Mouse (Mus musculus) CD4-positive, CD25-positive, alpha-beta regulatory T cell, adult 2 months (primary cell): ENCODE data around the gene Kif3a.

Experiments used
- DNase-seq: peaks from one replicate; pipeline ENCODE4 v3.0.0-alpha.2; 2012; ENCODE audit warnings: low read depth, low spot score

The Kif3a gene

DNA sequence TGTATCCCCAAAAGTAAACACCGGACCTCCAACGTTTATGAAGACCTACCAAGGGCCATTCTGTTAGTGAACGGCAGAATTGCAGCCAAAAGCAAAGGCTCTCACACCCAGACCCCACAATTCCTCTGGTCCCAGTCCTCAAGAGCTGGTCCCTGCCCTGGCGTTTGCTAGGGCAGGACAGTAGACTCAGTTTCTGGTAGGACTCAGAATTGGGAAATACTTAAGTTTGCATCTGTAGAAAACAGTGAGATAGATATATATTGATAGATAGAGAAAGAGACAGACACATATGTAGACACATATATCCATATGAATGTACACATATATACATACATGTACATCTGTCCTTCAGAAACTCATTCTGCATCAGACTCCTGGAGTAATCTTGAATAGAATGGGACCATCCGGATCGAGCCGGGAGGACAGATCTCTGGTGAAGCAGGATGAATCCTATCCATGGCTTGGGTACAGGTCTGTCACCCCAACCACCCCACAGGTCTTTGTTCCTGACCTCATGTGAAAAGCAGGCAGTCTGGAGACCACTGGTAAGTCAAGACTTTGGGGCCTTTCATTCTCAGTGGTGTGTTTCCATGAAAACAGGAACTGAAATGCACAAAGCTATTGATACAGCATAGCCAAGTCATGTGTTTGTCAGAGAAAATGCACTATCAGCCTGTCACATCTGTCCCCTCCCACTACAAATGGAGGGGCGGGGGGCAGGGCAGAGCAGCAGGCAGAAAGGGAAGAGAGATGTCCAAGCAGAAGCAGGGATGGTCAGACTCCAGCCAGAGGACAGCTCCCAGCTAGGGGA lies 49.8 kb downstream of the Kif3a start:
- peak; percentile 28 for DNase-seq

DNA sequence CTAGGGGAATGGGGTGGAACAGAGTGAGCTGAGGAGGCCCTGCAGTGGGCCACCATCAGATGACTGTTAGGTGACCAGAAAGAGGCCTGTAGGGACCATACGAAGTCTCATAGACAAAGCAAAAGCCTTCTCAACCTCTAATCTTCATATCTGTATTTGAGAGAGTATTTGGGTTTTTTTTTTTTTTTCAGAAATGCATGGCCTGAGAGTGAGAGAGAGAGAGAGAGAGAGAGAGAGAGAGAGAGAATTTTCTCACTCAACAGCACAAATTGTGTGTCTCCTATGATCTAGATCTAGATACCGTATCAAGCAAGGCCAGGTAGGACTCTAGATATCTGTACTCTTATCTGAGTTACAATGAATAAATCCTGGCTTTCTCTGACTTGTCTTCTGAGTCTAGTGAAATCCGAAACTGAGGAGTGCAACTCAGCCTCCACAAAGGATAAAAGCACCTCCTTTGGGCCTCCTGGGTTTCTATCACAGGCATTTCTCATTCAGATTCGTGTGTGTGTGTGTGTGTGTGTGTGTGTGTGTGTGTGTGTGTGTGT lies 50.5 kb downstream of the Kif3a start:
- DNase-seq: no peak

DNA sequence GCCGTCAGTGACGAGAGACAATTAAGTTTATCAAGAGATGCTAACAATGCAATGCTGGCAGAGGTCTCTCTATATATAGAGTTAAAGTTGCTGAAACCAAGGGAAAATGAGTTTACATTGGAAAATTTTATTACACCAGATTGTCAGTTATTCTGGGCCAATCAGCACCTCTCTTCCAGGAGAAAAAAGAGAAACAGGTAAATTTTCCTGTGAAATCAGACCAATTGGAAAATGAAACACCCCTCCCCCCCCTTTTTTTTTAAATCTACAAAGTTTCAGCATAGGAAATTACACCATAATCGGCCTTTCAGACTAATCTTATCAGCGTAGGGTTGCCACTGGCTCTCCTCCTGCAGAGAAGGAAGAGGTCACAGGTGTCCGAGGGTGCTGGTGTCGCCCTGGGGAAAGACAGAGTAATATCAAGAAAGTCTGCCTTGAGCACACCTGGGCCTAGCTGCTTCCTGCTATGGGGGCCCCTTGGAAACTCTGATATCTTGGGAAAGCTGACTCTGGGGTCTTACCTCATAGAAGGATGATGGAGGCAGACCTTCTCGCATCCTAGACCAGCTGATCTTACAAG lies 51.5 kb downstream of the Kif3a start, which contains the start of gene Il4:
Gene Il4 (minus strand): TSS at position 51 of the 580 bp plus-strand sequence.
- no peak for DNase-seq

DNA sequence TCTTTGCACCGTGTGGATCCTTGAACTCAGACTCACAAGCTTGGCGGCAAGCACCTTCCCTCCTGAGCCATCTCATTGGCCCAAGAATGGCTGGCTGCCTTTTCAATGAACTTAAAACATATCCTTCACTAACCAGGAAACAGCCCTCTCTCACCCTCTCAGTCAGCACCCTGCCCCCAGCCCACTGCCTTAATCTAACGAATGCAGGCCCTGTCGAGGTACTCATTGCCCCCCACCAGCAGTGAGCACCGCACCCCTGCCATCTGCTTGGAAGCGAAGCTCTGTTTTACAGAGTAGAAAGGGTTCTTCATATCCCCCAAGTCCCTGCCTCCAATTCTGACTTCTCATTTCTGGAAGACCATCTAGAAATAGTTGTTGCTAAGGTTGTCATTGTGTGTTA lies 52.2 kb downstream of the Kif3a start:
- no peak for DNase-seq

DNA sequence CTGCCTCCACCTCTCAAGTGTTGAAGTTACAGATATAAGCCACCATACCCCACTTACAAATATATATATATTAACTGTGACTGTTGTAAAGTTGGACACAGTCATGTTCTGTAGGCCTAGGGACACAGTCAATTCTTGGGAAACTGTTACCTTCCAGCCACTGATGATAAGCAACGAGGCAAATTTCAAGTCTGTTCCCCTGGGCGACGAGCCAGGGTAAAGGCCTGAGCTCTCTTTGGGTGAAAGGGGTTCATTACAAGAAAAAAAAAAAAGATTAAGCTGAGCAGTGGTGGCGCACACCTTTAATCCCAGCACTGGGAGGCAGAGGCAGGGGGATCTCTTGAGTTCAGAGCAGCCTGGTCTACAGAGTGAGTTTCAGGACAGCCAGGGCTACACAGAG lies 52.9 kb downstream of the Kif3a start:
- no peak for DNase-seq

GRCm38 (mm10) chr11:53621582-53622439 lies 54.6 kb downstream of the Kif3a start:
- no peak for DNase-seq

DNA sequence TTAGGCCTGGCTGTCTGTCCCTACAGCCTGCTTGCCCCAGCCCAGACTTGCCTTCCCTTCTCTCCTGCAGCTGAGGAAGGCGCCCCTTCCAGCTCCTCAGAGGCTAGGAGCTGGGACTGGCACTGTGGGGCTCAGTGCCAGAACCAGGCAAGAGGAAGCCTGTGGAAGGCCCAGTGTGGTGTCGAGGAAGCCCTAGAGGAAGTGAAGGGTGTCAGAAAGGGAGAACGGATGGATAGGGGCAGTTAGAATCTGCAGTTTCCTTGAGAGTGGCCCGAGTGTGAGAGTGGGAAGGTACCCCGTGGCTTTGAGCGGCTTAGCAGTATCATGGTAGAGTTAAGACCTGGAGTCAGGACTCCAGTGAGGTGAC lies 55.2 kb downstream of the Kif3a start:
- DNase-seq: no peak

DNA sequence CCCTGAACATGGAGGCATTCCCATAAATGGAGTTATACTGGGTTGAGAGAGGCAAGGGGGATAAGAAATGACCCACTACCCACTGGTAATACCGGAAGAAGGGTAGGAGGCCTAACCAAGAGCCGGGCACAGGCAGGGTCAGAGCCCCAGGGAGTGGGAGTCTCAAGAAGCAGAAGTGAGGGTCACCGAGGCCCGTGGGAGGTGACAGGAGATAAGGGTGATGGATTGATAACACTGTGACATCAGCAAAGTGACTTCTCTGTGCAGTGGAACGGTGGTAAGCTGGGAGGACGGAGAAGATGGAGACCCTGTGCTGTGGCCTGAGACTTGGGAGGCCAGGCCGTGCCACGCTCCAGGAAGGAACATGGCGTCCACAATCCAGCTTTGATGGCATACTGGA lies 56.4 kb downstream of the Kif3a start:
- no peak for DNase-seq

- no peak for DNase-seq
Measured at GRCm38 (mm10) chr11:53624124-53624523, 56.9 kb downstream of the Kif3a start.

GRCm38 (mm10) chr11:53626802-53627373 lies 59.7 kb downstream of the Kif3a start:
- no peak for DNase-seq

- peak; percentile 89 for DNase-seq
Measured at GRCm38 (mm10) chr11:53627859-53628258, 60.7 kb downstream of the Kif3a start.

DNA sequence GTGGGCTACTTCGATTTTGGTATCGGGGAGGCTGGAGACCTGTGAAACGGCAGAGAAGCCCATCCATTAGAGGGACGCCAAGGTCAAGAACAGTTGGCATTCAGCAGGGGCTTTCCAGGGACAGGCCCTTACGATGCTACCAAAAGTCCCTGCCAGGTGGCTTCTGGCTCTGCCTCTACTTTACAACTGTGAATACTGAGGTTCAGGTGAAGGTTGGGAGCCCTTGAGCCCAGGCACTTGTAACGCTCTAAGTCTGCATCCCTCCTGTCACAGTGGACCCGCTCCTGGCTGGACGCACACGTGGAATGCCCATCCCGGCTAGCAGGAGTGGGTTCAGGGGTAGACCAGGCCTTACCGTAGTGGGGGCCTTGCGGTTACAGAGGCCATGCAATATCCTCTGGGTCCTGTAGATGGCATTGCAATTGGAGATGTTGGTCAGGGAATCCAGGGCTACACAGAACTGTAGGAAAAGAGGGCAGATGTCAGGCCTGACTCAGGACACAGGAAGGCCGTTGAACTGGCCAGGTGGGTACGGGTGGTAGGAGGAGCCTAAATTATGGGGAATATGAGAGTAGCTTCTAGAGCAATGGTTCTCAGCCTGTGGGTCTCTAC lies 65.0 kb downstream of the Kif3a start:
- no peak for DNase-seq

GRCm38 (mm10) chr11:53633644-53634043 lies 66.5 kb downstream of the Kif3a start:
- DNase-seq: no peak

DNA sequence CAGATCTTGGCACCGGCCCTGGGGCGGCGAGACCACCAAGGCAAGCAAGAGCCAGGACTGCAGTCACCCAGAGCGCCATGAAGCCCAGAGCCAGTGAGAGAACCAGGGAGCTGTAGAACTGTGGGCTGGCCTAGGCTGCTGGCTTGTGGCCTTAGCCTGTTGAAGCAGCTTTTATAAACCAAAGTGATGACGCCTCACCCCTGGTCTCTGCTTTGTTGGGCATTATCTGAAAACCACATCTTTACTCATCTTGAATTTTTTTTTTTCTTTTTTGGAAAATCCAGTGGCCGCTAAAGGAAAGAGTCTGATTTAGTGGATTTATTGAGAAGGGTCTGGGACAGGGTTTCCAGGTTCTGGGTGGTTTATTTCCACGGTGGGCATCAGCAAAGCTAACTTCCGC lies 67.4 kb downstream of the Kif3a start, which contains the start of gene Il13:
Gene Il13 (minus strand): TSS at position 147 of the 400 bp plus-strand sequence.
- DNase-seq: no peak

GRCm38 (mm10) chr11:53635590-53636182 lies 68.5 kb downstream of the Kif3a start:
- no peak for DNase-seq

- DNase-seq: peak; percentile 52
Measured at GRCm38 (mm10) chr11:53636183-53636646, 69.0 kb downstream of the Kif3a start.

DNA sequence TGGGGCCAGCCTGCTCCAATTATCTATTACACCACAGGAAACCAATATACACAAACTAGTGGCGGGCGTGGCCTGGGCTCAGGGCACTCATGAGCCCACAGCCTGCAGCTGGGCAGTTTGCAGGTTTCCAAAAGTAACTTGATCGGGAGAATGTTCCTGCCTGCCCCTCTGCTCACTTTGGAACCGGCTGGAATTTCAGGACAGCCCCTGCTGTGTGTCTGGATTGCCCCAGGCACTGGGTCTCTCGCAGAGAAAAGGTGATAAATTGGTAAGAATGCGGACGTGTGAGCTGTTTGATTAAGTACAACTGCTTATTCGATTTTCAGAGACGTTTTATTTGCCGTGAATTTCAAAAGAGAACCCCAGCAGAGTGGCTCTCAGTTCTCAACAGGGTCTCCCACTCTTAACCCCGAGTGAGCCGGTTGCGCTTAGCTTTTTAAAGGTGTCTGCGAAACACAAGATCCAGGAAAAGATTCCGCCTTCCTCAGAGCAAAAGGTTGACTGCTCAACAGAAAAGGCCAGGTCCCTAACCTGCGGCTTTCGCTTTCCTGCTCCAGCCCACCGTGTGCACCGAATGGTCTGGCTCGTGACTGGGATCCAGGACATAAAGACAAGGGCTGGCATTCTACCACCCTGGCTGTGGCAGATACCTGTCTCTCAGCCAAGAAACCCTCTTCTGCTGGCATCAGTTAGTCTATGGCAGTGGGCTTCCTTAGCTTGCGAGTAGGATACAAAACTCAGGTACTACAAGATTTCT lies 70.0 kb downstream of the Kif3a start:
- DNase-seq: no peak

DNA sequence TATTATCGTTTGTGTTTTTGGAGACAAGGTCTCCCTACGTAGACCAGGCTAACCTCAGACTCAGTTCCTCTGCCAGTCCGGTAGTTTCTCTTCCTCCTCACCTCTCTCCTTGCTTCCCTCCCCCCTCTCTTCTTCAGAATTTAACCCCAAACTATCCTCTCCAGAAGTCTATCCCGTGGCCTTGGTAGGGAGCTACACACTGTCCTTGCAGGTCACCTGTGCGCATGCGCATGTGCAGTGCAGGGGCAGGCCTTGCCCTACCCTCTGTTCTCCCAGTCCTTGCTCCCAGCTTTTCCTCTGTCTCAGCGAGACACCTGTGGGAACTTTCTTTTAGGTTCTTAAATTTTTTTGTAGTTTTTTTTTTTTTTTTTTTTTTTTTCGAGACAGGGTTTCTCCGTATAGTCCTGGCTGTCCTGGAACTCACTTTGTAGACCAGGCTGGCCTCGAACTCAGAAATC lies 70.7 kb downstream of the Kif3a start:
- DNase-seq: no peak

DNA sequence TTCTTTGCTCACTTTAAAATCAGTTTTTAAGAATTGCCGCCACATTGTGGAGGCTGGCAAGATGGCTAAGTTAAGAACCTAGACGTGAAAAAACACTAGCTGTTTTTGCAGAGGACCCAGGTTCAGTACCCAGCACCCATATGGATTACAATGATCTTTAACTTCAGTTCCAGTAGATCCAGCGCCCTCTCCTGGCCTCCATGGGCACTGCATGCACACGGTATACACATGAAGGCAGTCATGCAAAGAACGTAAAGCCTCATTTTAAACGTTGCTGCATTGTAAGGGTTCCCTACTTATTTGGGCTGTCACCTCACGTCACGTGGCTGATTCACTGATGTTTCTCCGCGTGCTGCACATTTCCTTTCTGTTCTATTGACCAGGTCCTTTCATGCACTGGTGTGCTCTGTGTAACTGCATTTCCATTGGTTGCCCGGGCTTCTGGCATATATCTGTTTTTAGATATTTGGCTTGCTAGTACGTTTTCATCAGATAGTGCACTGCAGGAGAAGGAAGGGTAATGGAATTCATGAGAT lies 75.6 kb downstream of the Kif3a start:
- DNase-seq: peak; percentile 28

DNA sequence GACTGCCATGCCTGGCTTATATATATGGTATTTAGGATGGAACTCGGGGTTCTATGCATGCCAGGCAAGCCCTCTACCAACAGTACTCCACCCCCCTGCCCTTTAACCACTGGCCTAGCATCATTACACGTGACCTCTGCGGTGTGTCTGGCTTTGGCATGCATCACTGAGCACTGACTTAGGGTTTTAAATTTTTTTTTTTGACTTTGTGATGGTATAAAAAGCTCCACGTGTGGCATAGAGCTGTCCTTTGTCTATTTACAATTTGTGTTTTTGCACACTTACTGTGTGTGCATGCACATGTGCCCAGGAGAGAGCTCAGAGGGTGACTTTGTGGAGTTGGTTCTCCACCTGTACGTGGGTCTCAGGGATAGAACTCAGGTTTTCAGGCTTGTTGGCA lies 76.8 kb downstream of the Kif3a start:
- DNase-seq: no peak
